Mouse (Mus musculus) liver, embryonic 13.5 days (tissue): ENCODE measurements at regions not wholly inside any gene's neighbourhood (a gene's known extent, or its start where the extent isn't known, plus 50 kb on each side); places are given as distances from the start of the nearest gene placed in this dataset.

Source experiments
- ATAC-seq: fragments of 200-750 bp; cut with Nextera tagmentation; 2 replicates; pipeline ENCODE4 v1.8.0; 2017; ENCODE audit warnings: low read depth, mild to moderate bottlenecking, moderate number of reproducible peaks, moderate library complexity
- DNase-seq: peaks from one replicate; pipeline ENCODE4 v3.0.0; 2022
- H3K27ac ChIP-seq: fragments of 300-500 bp; sonication (generic); 2 replicates; pipeline ENCODE4 v1.5.1; 2015; ENCODE audit warnings: moderate library complexity, mild to moderate bottlenecking, inconsistent platforms
- H3K27me3 ChIP-seq: fragments of 300-500 bp; sonication (generic); 2 replicates; pipeline ENCODE4 v1.6.1; 2015; ENCODE audit warnings: mild to moderate bottlenecking, inconsistent platforms
- H3K36me3 ChIP-seq: fragments of 300-500 bp; sonication (generic); 2 replicates; pipeline ENCODE4 v1.6.1; 2015; ENCODE audit warnings: mild to moderate bottlenecking, inconsistent platforms
- H3K4me1 ChIP-seq: fragments of 300-500 bp; sonication (generic); replicated peaks from 2 replicates; pipeline ENCODE4 v1.6.1; 2015; ENCODE audit warnings: inconsistent platforms
- H3K4me2 ChIP-seq: fragments of 300-500 bp; sonication (generic); 2 replicates; pipeline ENCODE4 v1.6.1; 2015; ENCODE audit warnings: inconsistent platforms, mild to moderate bottlenecking, moderate library complexity
- H3K4me3 ChIP-seq: fragments of 300-500 bp; sonication (generic); replicated peaks from 2 replicates; pipeline ENCODE4 v1.5.1; 2015; ENCODE audit warnings: mild to moderate bottlenecking, inconsistent platforms
- H3K9ac ChIP-seq: fragments of 300-500 bp; sonication (generic); 2 replicates; pipeline ENCODE4 v1.6.1; 2015; ENCODE audit warnings: mild to moderate bottlenecking, inconsistent platforms
- H3K9me3 ChIP-seq: fragments of 300-500 bp; sonication (generic); replicated peaks from 2 replicates; pipeline ENCODE4 v1.6.1; 2016; ENCODE audit warnings: inconsistent platforms
- WGBS: fragments of 180-500 bp; shearing (Covaris S2); methylation state at CpG from one replicate; pipeline ENCODE4 v1.1.7; 2015; ENCODE audit not compliant: insufficient replicate concordance; 5-methylcytosine and 5-hydroxymethylcytosine counted together

DNA sequence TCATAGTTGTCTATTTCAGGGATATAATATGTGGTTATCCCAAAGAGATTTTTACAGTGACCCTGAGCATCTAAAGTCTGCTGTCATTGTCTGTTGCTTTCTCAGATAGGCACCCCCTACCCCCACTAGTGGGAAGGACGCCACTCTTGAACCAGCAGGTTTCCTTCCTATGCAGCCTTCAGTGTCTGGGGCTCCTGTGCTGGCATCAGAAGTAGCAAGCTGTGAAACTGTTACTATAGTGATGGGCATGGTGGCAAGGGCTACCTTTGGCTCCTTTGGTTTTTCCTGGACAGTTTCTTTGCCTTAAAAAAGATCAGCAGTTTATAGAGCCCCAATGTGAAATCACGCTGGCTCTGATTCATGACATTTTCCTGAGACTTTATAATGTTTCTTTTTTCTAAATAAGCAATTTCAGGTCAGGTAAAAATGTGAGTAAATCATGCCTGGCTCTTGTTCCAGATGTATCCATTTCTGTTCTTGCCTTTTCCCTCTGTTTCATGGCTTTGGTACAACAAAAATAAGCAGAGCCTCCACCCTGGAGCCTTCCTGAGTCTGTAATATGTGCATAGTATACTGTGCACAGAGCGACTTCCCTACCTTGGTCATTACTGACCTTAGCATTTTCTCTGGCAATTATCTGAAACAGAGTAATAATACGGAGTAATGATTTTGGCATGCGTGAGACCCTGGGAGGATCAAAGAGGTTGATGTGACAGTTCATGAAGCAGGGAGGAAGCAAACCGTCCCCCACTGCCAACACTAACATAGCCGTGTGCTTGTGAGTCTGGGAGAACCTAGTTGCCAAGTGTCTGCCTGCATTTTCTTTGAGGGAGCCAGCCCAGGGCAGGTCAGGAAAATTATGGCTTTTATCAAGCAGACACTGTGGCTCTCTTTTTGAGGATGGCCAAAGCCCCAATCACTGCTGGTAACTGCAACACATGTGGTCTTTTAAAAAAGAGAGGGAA is 124.8 kb downstream of the Mettl11b start:
- Histone ChIP-seq H3K27ac (no peak overlapping the region), H3K9ac (no peak overlapping the region), H3K27me3 (no peaks in the 10 kb centered on the region), H3K4me3 (no peak overlapping the region), H3K4me2 (no peak overlapping the region), H3K36me3 (no peaks in the 10 kb centered on the region), H3K4me1 (no peaks in the 10 kb centered on the region), H3K9me3 (no peaks in the 10 kb centered on the region)
- 65% methylated on average over 7 of the region's 7 CpGs for WGBS
- DNase-seq (no peak), ATAC-seq (no peak)

DNA sequence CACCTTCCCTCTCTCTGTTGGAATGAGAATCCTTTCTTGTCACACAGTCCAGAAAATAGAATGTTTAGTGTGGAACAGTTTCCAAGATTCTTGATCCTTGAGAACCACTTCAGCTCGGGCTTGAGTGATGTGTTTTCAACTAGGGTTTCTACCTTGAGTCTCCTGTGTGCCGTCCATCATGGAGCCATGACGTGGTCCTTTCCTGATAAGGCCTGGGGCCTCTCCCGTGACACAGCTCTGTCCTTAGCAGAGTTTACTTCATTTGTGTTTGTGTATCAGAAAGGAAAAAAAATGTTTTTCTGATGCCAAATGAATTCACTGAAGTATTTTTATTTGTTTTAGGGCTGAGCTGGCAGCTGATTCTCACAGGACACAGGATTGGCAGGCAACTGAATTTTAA is 148.6 kb downstream of the Mettl11b start:
- ATAC-seq (no peak), DNase-seq (no peak)
- Histone ChIP-seq H3K9me3 (no peaks in the 10 kb centered on the region; the same call in 1 of the 2 replicates), H3K4me3 (no peak overlapping the region), H3K27ac (no peak overlapping the region), H3K4me2 (no peak overlapping the region), H3K4me1 (no peaks in the 10 kb centered on the region), H3K36me3 (no peaks in the 10 kb centered on the region), H3K27me3 (no peaks in the 10 kb centered on the region), H3K9ac (no peak overlapping the region)
- WGBS: 51% methylated on average over 4 of the region's 4 CpGs

DNA sequence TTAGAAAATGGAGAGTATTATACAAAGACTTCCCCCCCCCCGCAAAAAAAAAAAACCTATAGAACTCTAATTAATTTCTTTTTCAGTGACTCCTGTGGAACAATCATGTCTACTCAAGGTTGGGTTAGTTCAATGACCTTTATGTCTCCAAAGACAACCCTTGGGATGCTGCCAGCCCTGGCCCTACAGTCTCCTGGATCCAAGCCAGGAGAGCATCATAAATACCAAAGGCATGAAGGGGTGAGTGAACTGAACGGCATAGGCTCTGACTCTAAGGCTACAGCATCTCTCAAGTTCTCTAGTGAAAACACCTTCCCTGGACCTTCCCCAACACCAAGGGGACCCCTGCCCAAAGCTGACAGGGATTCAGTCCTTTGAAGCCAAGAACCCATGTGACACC is 149.4 kb downstream of the Mettl11b start:
- no peak overlapping the region for H3K4me3 ChIP-seq
- 80% methylated on average over 2 of the region's 2 CpGs for WGBS
- ATAC-seq: no peak
- no peaks in the 10 kb centered on the region for H3K4me1 ChIP-seq
- no peak overlapping the region for H3K9ac ChIP-seq
- H3K27ac ChIP-seq: no peak overlapping the region
- no peaks in the 10 kb centered on the region for H3K27me3 ChIP-seq
- H3K4me2 ChIP-seq: no peak overlapping the region
- no peaks in the 10 kb centered on the region for H3K36me3 ChIP-seq
- DNase-seq: no peak
- no peaks in the 10 kb centered on the region; the same call in 1 of the 2 replicates for H3K9me3 ChIP-seq

DNA sequence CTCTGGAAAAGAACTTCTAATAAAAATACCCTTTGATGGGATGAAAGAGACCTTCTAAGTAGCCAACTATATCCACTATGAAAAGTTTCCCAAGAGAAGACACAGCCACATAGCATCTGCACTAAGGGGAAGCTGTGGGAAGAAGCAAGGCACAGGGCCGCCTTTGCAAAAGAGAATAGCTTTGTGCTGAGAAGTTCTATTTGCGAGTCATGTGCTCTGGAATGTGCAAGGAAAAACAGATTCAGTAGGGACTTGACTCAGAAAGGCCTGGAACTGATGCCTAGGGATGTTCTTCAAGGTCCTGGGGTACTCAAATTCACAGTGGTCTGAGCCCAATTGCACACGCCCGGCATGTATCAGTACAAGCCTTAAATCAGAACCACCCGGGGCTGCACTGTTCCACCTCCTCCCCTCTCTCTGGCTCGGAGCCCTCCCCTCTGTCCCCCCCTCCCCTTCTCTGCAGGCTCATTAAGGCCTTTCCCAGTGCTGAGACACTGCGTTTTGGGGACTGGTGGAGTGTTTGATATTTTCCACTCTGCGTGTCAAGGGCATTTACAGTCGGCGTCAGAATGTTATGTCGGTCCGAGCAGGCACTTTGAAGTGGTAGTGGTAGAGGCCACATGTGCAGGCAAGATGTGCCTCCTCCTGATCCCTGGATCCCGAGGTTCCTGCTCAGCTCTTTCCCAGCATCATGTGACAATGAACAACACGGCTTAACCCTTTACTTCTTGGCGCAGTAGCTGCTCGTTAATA is 150.4 kb downstream of the Mettl11b start:
- H3K27me3 ChIP-seq: no peaks in the 10 kb centered on the region
- no peaks in the 10 kb centered on the region for H3K36me3 ChIP-seq
- H3K4me1 ChIP-seq: no peaks in the 10 kb centered on the region
- no peak for DNase-seq
- H3K9ac ChIP-seq: no peak overlapping the region
- H3K4me2 ChIP-seq: no peak overlapping the region
- no peak for ATAC-seq
- H3K4me3 ChIP-seq: no peak overlapping the region
- no peaks in the 10 kb centered on the region; the same call in 1 of the 2 replicates for H3K9me3 ChIP-seq
- no peak overlapping the region for H3K27ac ChIP-seq
- WGBS: 60% methylated on average over 16 of the region's 16 CpGs

DNA sequence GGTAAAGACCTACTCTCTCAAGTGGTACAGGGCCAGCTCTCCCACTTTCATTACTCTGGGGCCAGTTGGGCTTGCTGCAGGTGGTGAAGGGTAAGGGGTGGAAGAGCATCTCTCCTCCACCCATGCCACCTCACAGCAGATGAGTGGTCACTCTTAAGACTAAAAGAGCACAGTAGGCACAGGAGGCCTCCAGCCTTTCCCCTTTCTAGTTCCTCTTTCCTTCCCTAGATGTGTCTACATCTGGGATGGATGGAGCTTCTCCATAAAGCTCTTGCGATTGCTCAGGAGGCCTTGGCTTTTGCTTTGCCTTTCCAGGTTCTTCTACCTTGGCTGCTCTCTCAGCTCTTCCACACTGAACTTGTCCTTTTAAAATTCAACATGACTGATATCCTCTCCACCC is 151.5 kb downstream of the Mettl11b start:
- Histone ChIP-seq H3K4me2 (no peak overlapping the region), H3K27me3 (no peaks in the 10 kb centered on the region), H3K9ac (no peak overlapping the region), H3K4me1 (no peaks in the 10 kb centered on the region), H3K27ac (no peak overlapping the region), H3K4me3 (no peak overlapping the region), H3K36me3 (no peaks in the 10 kb centered on the region), H3K9me3 (no peaks in the 10 kb centered on the region; the same call in 1 of the 2 replicates)
- WGBS: 87% methylated on average over 1 of the region's 1 CpGs
- ATAC-seq: no peak
- DNase-seq: no peak

DNA sequence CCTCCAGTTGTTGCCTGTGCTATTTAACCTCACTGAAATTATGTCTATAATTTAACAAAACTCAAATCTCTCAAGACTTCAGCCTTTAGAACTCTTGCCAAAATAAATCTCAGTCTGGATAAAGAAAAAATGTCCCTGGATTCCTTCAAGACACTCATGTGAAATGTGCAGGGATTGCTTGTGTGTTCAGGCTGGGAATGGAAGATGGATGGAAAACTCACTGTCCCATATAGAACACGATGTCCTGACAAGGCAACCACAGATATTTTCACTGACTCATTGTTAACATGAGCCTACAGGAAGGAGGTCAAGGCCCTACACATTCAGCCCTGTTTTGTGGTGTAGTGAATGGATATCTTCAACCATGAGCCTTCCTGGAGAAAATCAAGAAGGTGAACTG is 160.3 kb upstream of the Gorab start:
- ATAC-seq (no peak), DNase-seq (no peak)
- Histone ChIP-seq H3K9me3 (no peaks in the 10 kb centered on the region), H3K4me2 (no peak overlapping the region), H3K27me3 (no peaks in the 10 kb centered on the region), H3K9ac (no peak overlapping the region), H3K27ac (no peak overlapping the region), H3K4me1 (no peaks in the 10 kb centered on the region), H3K36me3 (no peaks in the 10 kb centered on the region), H3K4me3 (no peak overlapping the region)
- WGBS: 18% methylated on average over 1 of the region's 1 CpGs

DNA sequence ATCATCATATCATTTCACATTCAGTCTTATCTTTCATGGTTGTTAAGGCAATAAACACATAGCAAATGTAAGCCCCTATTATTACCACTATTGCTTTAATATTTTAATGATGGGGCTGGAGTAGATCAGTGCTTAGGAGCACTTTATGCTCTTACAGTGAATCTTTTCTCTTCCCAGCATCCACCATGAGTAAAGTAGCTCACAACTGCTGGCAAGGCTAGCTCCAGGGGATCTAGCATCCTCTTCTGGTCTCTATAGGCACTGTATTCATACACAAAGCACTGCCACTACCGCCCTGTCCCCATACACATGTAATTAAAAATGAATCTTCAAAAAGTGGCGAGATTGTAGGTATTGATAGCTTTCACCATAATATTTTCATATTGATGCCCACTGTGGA is 159.6 kb upstream of the Gorab start:
- H3K4me3 ChIP-seq: no peak overlapping the region
- H3K9me3 ChIP-seq: no peaks in the 10 kb centered on the region
- 57% methylated on average over 2 of the region's 2 CpGs for WGBS
- ATAC-seq: no peak
- no peak overlapping the region for H3K4me2 ChIP-seq
- no peaks in the 10 kb centered on the region for H3K27me3 ChIP-seq
- H3K4me1 ChIP-seq: no peaks in the 10 kb centered on the region
- no peak for DNase-seq
- H3K36me3 ChIP-seq: no peaks in the 10 kb centered on the region
- no peak overlapping the region for H3K9ac ChIP-seq
- no peak overlapping the region for H3K27ac ChIP-seq

DNA sequence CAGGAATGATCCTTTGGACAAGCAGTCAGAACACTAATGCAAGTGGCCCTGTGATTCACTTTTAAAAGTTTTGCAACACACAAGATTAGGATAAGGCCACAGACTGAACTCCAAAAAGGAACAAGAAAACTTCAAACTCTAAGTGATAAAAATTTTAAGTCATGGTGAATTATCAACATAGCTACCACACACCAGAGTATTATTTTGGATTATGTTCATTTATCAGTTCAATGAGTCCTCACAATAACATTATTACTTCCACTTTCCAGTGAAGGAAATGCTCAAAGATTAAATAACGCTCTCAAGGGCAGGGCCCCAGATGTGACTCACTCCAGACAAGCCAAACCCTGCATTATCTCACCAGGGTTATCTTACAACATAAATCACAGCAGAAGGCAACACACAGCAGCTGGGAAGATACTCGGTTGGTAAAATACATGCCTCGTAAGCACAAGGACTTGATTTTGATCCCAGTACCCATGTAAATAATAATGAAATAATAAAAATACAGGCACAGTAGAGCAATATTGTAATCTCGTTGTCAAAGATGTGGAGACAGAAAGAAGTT is 158.8 kb upstream of the Gorab start:
- Histone ChIP-seq H3K4me2 (no peak overlapping the region), H3K4me1 (no peaks in the 10 kb centered on the region), H3K36me3 (no peaks in the 10 kb centered on the region), H3K4me3 (no peak overlapping the region), H3K9ac (no peak overlapping the region), H3K27ac (no peak overlapping the region), H3K9me3 (no peaks in the 10 kb centered on the region), H3K27me3 (no peaks in the 10 kb centered on the region)
- WGBS: 31% methylated on average over 4 of the region's 4 CpGs
- ATAC-seq (no peak), DNase-seq (no peak)

DNA sequence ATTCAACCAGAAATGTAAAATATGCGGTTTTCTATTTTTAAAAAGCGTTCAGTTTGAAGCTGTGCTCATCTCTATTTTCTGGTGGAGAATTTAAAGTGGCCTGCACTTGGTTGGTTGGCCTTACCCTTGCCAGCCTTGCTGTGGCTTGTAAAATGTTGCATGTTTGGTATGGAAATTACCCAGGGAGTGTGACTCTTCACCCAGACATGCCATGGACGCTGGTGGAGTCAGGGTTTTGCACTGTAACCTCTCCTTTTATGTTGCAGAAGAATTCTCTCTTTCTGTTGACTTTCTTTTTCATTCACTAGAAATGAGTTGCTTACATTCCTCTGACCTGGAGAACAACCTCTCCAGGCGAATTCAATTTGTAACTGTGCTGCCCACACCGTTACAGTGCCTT is 157.5 kb upstream of the Gorab start:
- ATAC-seq (no peak), DNase-seq (no peak)
- Histone ChIP-seq H3K27ac (no peak overlapping the region), H3K4me1 (no peaks in the 10 kb centered on the region), H3K4me2 (no peak overlapping the region), H3K4me3 (no peak overlapping the region), H3K9me3 (no peaks in the 10 kb centered on the region), H3K36me3 (no peaks in the 10 kb centered on the region), H3K27me3 (no peaks in the 10 kb centered on the region), H3K9ac (no peak overlapping the region)
- WGBS: 44% methylated on average over 5 of the region's 5 CpGs

DNA sequence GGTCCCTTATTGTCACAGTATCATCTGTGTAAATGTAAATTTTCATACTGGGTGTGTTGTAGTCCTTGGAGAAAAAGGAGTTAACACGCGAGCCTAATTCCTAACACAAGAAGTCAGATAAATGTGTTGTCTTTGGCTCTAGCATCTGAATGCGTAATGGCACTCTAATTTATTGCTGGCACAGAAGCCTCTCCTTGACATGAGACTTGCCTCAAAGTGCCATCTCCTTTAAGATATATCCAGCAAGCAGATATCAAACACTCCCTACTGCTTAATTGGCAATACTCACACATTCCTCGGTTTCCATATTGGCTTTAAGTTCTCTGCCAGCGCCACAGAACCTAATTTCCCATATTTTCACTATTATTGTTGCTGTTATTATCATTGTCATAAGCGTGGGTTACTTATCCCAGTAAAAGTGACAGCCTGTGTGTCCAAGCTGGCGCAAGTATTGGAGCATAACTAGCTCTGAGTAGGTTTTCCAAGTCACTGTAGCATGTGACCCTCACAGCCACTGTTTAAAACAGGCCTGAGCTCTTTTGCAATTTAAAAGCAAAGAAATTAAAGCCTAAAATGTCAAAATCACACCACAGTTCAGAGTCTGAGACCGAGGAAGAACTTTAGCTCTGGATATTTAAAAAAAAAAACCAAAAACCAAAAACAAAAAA is 156.9 kb upstream of the Gorab start:
- Histone ChIP-seq H3K4me3 (no peak overlapping the region), H3K27me3 (no peaks in the 10 kb centered on the region), H3K9me3 (no peaks in the 10 kb centered on the region), H3K4me2 (no peak overlapping the region), H3K27ac (no peak overlapping the region), H3K4me1 (no peaks in the 10 kb centered on the region), H3K36me3 (no peaks in the 10 kb centered on the region), H3K9ac (no peak overlapping the region)
- 71% methylated on average over 8 of the region's 8 CpGs for WGBS
- DNase-seq: no peak
- no peak for ATAC-seq

DNA sequence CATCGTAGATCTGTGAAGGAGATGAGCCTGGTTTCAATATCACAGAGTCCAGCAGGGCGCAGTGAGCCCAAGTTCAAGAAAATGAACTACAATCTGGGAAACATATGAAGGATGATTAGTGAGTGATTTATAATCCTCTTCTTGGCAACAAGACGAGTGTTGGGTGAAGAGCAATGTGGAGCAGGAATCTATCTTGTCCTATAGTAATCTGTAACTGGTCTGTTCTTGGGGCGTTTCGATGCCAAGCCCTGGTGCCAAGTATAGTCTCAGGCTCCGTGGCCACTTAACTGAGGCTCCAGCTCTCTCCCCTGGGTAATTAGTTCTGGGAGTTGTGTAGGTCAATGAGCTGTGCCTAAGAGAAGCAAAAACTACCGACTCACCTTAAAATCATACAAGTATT is 154.4 kb upstream of the Gorab start:
- no peak for ATAC-seq
- WGBS: 61% methylated on average over 7 of the region's 7 CpGs

More for the DNA sequence above, 154.4 kb upstream of the Gorab start:
- no peak overlapping the region for H3K27ac ChIP-seq
- H3K9me3 ChIP-seq: no peaks in the 10 kb centered on the region
- no peak for DNase-seq
- H3K4me1 ChIP-seq: no peaks in the 10 kb centered on the region
- H3K36me3 ChIP-seq: no peaks in the 10 kb centered on the region
- H3K4me2 ChIP-seq: no peak overlapping the region
- no peak overlapping the region for H3K4me3 ChIP-seq
- no peaks in the 10 kb centered on the region for H3K27me3 ChIP-seq
- H3K9ac ChIP-seq: no peak overlapping the region
